Mouse (Mus musculus) bone marrow macrophage, adult 2 months (primary cell): ENCODE data around the gene Ptchd1. TPM values are rescaled to one million over a fixed set of nuclear protein-coding genes. Genes with fewer than 3 reads are reported as not detected.

Experiments used
- H3K27ac ChIP-seq: 2 replicates; pipeline ENCODE4 v1.5.1; 2012; ENCODE audit warnings: low read depth, low read length; ENCODE audit not compliant: insufficient read depth
- H3K4me1 ChIP-seq: 2 replicates; pipeline ENCODE4 v1.6.1; 2012; ENCODE audit warnings: low read length; ENCODE audit not compliant: control insufficient read depth, insufficient read depth
- H3K4me3 ChIP-seq: 2 replicates; pipeline ENCODE4 v1.5.1; 2012; ENCODE audit warnings: mild to moderate bottlenecking, low read length, moderate library complexity; ENCODE audit not compliant: insufficient read depth
- CTCF ChIP-seq: IDR thresholded peaks from 2 replicates; pipeline ENCODE4 v1.5.1; 2012; ENCODE audit warnings: low read depth, mild to moderate bottlenecking, low read length, moderate library complexity
- POLR2A ChIP-seq: IDR thresholded peaks from 2 replicates; pipeline ENCODE4 v1.6.1; 2012; ENCODE audit warnings: mild to moderate bottlenecking, low read depth, low read length, borderline replicate concordance
- polyA plus RNA-seq: library from polyadenylated mRNA; stranded (reverse); fragments of >200 nt; gene quantifications from 2 replicates; pipeline ENCODE4 v1.2.4, GENCODE M21; 2012; ENCODE audit not compliant: missing spikeins, insufficient read depth, insufficient read length

Gene Ptchd1
- 10.0 and 11.1 TPM in 2 replicates for polyA plus RNA-seq

DNA sequence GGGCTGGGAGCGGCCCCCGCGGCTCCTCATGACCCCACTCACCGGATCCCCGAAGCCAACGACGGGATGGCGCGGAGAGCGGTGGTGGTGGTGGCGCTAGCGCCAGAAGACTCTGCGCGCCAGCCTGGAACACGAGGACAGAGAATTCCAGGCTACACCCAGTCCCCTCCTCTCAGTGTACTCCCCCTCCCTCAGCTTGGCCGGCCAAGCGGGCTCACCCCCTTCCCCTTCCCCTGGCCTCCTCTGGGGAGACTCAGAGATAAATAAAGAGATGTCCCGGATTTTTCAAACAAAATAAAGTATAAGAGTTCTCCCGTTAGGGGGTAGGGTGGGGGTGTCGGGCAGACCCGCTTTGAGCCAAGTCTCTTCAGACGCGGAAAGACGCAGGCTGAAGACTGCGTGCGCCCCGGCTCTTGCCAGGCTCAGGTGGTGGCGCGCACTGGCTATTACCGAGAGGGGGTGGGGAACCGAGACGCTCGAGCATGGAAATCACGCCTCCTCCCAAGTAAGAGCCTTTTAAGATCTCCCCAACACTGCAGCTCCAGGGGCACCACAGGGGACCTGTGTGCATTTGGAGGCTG, at the start of gene Ptchd1:
Gene Ptchd1, minus strand, starts transcription at position 114 of the 581 bp plus-strand sequence.
- peak within 1 kb of the TSS; percentile 61 for H3K4me3 ChIP-seq
- H3K27ac ChIP-seq = 0 out of 2 replicates have a peak within 1 kb of the TSS, but pooled peaks have one; percentile 15
- TF ChIP-seq CTCF (no peak), POLR2A (no peak)
- no peaks in the 10 kb centered on the region; the same call in 1 of the 2 replicates for H3K4me1 ChIP-seq

DNA sequence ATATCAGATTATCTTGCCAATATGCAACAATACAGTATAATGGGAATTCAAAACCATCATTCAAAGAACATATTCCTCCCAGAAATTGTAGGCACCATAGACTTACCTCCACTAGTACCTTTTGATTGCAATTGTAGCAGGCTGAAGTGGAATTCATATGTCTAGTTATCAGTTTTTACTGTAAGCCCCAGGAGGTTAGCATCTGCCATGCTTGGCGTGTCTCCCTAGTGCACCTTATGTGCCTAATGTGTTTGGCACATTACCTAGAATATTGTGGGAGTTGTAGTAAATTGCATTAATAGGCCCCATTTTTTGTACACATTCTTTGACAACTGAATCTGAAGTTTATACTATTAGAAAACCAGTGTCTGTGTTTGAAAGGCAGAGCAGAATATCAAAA, 34.4 kb upstream of the Ptchd1 start:
- TF ChIP-seq POLR2A (no peak), CTCF (no peak)
- no peaks in the 10 kb centered on the region for H3K4me1 ChIP-seq
- H3K27ac ChIP-seq = no peak overlapping the region
- no peak overlapping the region for H3K4me3 ChIP-seq

DNA sequence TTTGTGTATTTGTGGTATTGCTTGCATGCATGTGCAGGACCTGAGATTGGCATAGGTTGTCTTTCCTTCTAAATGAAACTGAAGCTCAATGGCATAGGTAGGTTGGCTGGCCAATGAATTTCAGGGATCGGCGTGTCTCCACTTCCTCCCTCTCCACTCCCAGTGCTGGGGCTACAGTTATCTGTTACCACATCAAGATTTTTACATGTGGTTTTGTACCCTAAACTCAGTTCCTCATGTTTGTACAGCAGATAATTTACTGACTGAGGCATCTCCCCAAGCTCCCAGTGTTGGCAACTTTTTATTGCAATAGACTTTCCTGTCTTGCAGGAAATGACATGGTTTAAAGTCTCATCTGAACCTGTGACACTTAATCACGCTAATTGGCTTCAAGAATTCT, 22.4 kb upstream of the Ptchd1 start:
- Histone ChIP-seq H3K4me3 (no peak overlapping the region), H3K4me1 (peaks cover 3% of the 10 kb centered on the region; the same call in 1 of the 2 replicates), H3K27ac (no peak overlapping the region)
- TF ChIP-seq POLR2A (no peak), CTCF (no peak)

DNA sequence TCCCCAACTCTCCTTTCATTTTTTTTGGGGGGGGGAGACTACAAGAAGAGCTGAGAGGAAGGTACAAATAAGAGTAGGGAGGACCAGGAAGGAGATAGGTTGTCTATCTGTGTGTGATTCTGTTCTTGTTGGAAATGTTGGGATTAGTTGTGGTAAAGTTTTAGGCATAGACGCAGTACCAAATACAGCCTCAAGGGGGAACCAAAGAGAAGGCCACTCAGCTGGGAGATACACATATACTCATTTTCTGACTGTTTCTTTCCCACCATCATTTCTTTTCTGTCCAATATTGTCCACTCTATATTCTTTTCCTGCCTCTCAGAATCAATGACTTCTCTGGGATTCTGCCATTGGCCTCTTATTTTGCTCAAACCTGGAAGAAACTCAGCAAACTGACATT, 20.4 kb upstream of the Ptchd1 start:
- H3K4me1 ChIP-seq = peaks cover 3% of the 10 kb centered on the region; the same call in 1 of the 2 replicates
- no peak overlapping the region for H3K4me3 ChIP-seq
- TF ChIP-seq CTCF (no peak), POLR2A (no peak)
- H3K27ac ChIP-seq = no peak overlapping the region

DNA sequence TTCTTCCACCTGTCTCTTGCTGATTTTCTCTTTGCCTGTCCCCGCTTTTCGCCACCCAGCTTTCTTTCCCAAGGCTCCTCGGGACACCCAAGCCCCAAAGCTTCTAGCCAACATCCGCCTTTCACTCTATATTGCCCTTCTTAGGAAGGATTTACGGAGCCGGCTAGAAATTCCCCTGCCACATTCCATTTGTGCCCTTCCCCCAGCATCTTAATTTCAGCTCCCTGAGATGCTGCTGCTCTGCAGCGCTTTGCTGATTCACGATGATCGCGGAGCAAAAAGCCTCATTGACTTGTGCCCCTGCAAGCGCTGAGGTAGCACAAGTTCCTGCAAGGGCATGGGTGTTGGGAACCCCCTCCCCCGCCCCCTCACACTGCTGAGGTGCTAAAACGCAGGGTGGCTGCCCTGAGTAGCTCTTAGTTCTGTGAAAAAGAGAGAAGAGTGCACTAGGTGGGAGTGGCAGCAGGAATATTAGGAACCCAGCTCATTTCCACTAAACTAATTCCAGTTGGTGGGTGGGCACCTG, 2.1 kb upstream of the Ptchd1 start:
- H3K27ac ChIP-seq = no peak overlapping the region
- TF ChIP-seq POLR2A (no peak), CTCF (no peak)
- H3K4me3 ChIP-seq = no peak overlapping the region
- H3K4me1 ChIP-seq = no peaks in the 10 kb centered on the region; the same call in 1 of the 2 replicates

DNA sequence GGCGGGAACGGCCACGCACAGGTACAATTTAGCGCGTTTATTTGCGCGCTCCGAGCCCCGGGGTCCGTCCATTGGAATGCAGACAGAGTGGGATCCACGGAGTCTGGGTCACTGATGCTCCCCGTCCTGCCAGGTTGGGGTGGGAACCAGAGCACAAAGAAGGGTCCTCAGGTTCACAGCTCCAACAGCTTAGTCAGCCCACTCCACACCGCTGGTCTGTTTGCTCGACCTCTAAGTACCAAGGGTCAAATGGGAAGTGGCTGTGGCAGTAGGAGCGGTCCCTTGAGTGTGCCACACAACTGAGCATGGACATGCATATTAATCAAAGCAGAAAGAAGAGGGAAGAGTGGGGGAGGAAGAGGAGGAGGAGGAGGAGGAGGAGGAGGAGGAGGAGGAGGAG, 1.3 kb upstream of the Ptchd1 start:
- H3K27ac ChIP-seq = no peak overlapping the region
- H3K4me1 ChIP-seq = no peaks in the 10 kb centered on the region; the same call in 1 of the 2 replicates
- H3K4me3 ChIP-seq = peak overlapping the region; percentile 61
- TF ChIP-seq CTCF = no peak
- no peak for TF ChIP-seq POLR2A

DNA sequence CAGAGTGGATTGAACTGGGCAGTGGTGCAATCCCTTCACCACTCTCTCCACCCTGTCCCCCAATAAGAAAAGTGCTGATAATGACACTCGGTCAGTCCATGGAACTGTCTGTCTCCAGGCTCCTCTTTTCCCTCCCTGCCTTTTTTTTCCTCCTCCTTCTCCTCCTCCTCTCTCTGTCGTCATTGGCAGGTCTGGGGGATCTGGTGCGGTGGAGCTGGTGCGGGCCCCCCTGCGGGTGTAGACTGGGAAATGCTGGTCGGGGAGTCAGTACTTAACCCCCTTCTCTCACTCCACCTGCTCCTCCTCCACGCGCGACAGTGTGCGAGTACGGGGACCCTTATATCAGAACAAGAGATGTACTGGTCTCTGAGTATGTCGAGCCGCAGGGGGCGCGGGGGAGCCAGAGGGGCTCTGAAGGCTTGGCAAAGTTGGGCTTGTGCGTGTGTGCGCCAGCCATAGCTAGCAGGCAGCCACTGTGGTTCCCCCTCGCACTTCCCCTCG, 777 bp upstream of the Ptchd1 start, which contains the start of gene Gm15155:
Gene Gm15155, plus strand, starts transcription at position 401 of the 501 bp plus-strand sequence.
- Histone ChIP-seq H3K27ac (no peak within 1 kb of the TSS), H3K4me1 (no peaks in the 10 kb centered on the region; the same call in 1 of the 2 replicates), H3K4me3 (peak within 1 kb of the TSS; percentile 61)
- TF ChIP-seq CTCF (no peak), POLR2A (no peak)

DNA sequence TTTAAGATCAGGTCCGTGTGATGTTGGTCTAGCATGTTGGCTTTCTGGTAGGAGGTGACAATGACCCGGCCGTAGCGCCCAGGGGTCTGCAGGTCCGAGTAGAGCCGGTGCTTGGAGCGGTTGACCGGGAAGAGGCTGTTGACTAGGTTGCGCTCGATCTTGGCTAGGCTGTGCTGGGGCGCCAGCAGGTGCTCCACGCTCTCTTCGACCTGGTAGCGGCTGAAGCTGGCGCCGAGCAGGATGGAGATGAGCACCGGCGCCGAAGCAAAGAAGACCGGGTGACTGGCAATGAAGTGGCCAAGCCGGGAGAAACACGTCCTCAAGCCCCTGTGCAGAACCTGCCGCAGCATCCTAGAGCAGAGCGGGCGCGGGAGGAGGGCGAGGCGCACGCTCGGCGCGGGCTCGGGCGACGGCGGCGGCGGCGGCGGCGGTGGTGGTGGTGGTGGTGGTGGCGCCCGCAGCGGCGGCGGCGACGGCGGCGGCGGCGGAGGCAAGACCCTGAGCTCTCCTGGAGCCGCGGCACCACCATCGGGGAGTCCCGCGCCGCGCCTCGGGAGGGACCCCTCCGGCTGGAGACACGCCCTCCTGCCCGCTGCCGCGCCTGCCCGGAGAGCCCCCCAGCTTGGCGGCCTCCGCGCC, 534 bp downstream of the Ptchd1 start:
- H3K27ac ChIP-seq = no peak overlapping the region
- H3K4me3 ChIP-seq = peak overlapping the region; percentile 61
- no peaks in the 10 kb centered on the region; the same call in 1 of the 2 replicates for H3K4me1 ChIP-seq
- TF ChIP-seq POLR2A (no peak), CTCF (no peak)

DNA sequence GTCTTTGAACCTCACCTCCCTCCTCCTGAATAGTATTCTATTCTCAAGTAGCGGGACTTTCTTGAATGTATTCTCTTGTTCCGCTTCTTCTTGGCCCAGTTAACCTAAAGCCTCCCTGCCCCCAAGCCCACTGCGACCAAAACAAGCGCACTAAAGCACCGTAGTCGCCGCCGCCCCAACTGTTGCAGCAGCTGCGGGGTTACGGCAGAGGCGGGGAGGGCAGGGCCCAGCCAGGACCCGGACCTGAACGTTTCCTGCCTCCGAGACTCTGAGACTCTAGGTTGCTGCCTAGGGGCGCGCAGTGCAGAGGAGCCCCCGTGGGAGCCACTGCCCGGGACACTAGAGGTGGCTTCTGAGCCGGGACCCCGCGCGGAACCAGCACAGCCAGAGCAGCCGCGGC, 1.1 kb downstream of the Ptchd1 start:
- TF ChIP-seq POLR2A (no peak), CTCF (no peak)
- 0 out of 2 replicates have a peak overlapping the region, but pooled peaks have one; percentile 15 for H3K27ac ChIP-seq
- H3K4me3 ChIP-seq = peak overlapping the region; percentile 61
- H3K4me1 ChIP-seq = no peaks in the 10 kb centered on the region; the same call in 1 of the 2 replicates

DNA sequence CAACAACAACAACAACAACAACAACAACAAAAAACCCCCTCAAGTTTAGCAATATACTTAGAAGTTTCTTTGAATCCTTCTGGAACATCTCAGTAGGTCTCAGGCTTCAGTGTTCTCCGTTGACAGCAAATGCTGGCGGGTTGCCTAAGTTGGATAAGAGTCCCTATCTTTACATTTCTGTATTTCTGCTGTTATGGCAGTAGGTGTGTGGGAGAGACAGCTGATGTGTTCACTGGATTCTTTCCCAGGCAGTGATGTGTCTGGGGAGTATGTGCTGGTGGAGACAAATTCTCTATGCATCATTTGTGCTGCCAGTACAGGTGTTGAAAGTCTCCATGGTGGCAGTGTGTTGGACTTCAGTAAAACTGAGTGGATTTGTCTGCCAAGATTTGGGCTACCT, 22.4 kb downstream of the Ptchd1 start:
- no peak for TF ChIP-seq POLR2A
- no peak for TF ChIP-seq CTCF
- H3K4me1 ChIP-seq = peaks cover 3% of the 10 kb centered on the region; the same call in 1 of the 2 replicates
- no peak overlapping the region for H3K4me3 ChIP-seq
- H3K27ac ChIP-seq = no peak overlapping the region
